Mouse (Mus musculus) bone marrow macrophage, adult 2 months (primary cell): ENCODE results near the gene Gm17949.

Source experiments
- CTCF ChIP-seq: IDR thresholded peaks from 2 replicates; pipeline ENCODE4 v1.5.1; 2012; ENCODE audit warnings: low read depth, mild to moderate bottlenecking, low read length, moderate library complexity
- POLR2A ChIP-seq: IDR thresholded peaks from 2 replicates; pipeline ENCODE4 v1.6.1; 2012; ENCODE audit warnings: mild to moderate bottlenecking, low read depth, low read length, borderline replicate concordance

DNA sequence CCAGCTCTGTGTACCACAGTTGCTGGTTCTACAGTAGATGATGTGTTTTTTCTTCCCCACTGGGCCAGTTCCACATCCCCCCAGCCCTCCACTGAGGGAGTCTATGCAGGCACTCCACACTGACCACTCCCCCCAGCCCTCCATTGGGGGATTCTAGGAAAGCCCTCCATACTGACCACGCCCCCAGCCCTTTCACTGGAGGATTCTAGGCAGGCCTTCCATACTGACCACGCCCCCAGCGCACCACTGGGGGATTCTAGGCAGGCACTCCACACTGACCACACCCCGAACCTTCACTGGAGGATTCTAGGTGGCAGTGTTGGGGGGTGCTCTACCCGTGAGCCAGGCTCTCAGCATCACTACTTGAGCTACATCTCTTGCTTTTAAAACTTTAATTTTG, 36.1 kb downstream of the Gm17949 start:
- no peak for TF ChIP-seq CTCF
- no peak for TF ChIP-seq POLR2A
